Mouse (Mus musculus) cortical plate, adult 2 months (tissue): ENCODE results near the gene Nagpa. TPM values are rescaled to one million over a fixed set of nuclear protein-coding genes. Genes with fewer than 3 reads are reported as not detected.

Source experiments
- H3K27ac ChIP-seq: fragments of 200-500 bp; 2 replicates; pipeline ENCODE4 v1.5.1; 2012; ENCODE audit warnings: low read length, control low read depth, inconsistent platforms; ENCODE audit not compliant: insufficient read depth
- H3K4me1 ChIP-seq: fragments of 200-500 bp; 2 replicates; pipeline ENCODE4 v1.6.1; 2011; ENCODE audit warnings: low read length; ENCODE audit not compliant: control insufficient read depth, insufficient read depth
- H3K4me3 ChIP-seq: fragments of 200-500 bp; 2 replicates; pipeline ENCODE4 v1.5.1; 2011; ENCODE audit warnings: mild to moderate bottlenecking, low read length, control low read depth; ENCODE audit not compliant: insufficient read depth
- CTCF ChIP-seq: fragments of 200-500 bp; IDR thresholded peaks from 2 replicates; pipeline ENCODE4 v1.5.1; 2011; ENCODE audit warnings: mild to moderate bottlenecking, control low read depth, low read length; ENCODE audit not compliant: insufficient read depth; ENCODE audit errors: extremely low read depth
- POLR2A ChIP-seq: fragments of 200-500 bp; IDR thresholded peaks from 2 replicates; pipeline ENCODE4 v1.6.1; 2011; ENCODE audit warnings: mild to moderate bottlenecking, low read length, control low read depth; ENCODE audit not compliant: insufficient read depth; ENCODE audit errors: extremely low read depth
- polyA plus RNA-seq: library from polyadenylated mRNA; depleted of rRNA; stranded (reverse); fragments of >200 nt; gene quantifications from 2 replicates; pipeline ENCODE4 v1.2.3, GENCODE M21; 2012

Gene Nagpa
- polyA plus RNA-seq, 1 experiment, result 17.4 TPM

GRCm38 (mm10) chr16:5222140-5222539 lies 18.3 kb upstream of the Nagpa start, which contains the start of gene AU021092:
TSS of gene AU021092 (minus strand) at chr16:5222299.
- Histone ChIP-seq H3K4me1 (no peaks in the 10 kb centered on the region), H3K4me3 (no peak within 1 kb of the TSS), H3K27ac (peak within 1 kb of the TSS; percentile 24; the same call in 1 of the 2 replicates)
- TF ChIP-seq POLR2A, result no peak
- TF ChIP-seq CTCF, result no peak

GRCm38 (mm10) chr16:5221403-5221802 lies 17.6 kb upstream of the Nagpa start:
- no peak overlapping the region for H3K27ac ChIP-seq
- H3K4me1 ChIP-seq, result no peaks in the 10 kb centered on the region
- TF ChIP-seq CTCF, result no peak
- TF ChIP-seq POLR2A, result no peak
- no peak overlapping the region for H3K4me3 ChIP-seq

- TF ChIP-seq CTCF, result no peak
- TF ChIP-seq POLR2A, result no peak
- Histone ChIP-seq H3K4me1 (0 out of 2 replicates have a peak, but pooled peaks cover 2% of the 10 kb centered on the region), H3K27ac (no peak overlapping the region), H3K4me3 (no peak overlapping the region)
Measured at GRCm38 (mm10) chr16:5217341-5218133, 13.7 kb upstream of the Nagpa start.

- TF ChIP-seq POLR2A, result no peak
- no peak for TF ChIP-seq CTCF
- no peak overlapping the region for H3K4me3 ChIP-seq
- no peak overlapping the region for H3K27ac ChIP-seq
Measured at GRCm38 (mm10) chr16:5216686-5217085, 12.9 kb upstream of the Nagpa start.

GRCm38 (mm10) chr16:5214126-5214525 lies 10.3 kb upstream of the Nagpa start:
- no peak overlapping the region for H3K4me3 ChIP-seq
- TF ChIP-seq POLR2A (no peak), CTCF (no peak)
- no peak overlapping the region for H3K27ac ChIP-seq
- H3K4me1 ChIP-seq, result 0 out of 2 replicates have a peak, but pooled peaks cover 2% of the 10 kb centered on the region

More at GRCm38 (mm10) chr16:5216686-5217085, 12.9 kb upstream of the Nagpa start:
- 0 out of 2 replicates have a peak, but pooled peaks cover 2% of the 10 kb centered on the region for H3K4me1 ChIP-seq

GRCm38 (mm10) chr16:5212150-5212549 lies 8.3 kb upstream of the Nagpa start:
- Histone ChIP-seq H3K27ac (no peak overlapping the region), H3K4me1 (0 out of 2 replicates have a peak, but pooled peaks cover 2% of the 10 kb centered on the region), H3K4me3 (no peak overlapping the region)
- no peak for TF ChIP-seq POLR2A
- TF ChIP-seq CTCF, result no peak

GRCm38 (mm10) chr16:5210365-5210764 lies 6.6 kb upstream of the Nagpa start:
- Histone ChIP-seq H3K4me3 (no peak overlapping the region), H3K4me1 (0 out of 2 replicates have a peak, but pooled peaks cover 2% of the 10 kb centered on the region), H3K27ac (no peak overlapping the region)
- TF ChIP-seq CTCF (no peak), POLR2A (no peak)

- no peak overlapping the region for H3K4me3 ChIP-seq
- no peaks in the 10 kb centered on the region; the same call in 1 of the 2 replicates for H3K4me1 ChIP-seq
- no peak overlapping the region for H3K27ac ChIP-seq
- no peak for TF ChIP-seq CTCF
- no peak for TF ChIP-seq POLR2A
Measured at GRCm38 (mm10) chr16:5206051-5206450, 2.2 kb upstream of the Nagpa start.

- H3K4me3 ChIP-seq, result no peak overlapping the region
- no peak overlapping the region for H3K27ac ChIP-seq
- TF ChIP-seq CTCF (no peak), POLR2A (no peak)
- no peaks in the 10 kb centered on the region; the same call in 1 of the 2 replicates for H3K4me1 ChIP-seq
Measured at GRCm38 (mm10) chr16:5205431-5205970, 1.7 kb upstream of the Nagpa start.
